Mouse (Mus musculus): Measurements from ENCODE around the gene Ccm2l.

DNA sequence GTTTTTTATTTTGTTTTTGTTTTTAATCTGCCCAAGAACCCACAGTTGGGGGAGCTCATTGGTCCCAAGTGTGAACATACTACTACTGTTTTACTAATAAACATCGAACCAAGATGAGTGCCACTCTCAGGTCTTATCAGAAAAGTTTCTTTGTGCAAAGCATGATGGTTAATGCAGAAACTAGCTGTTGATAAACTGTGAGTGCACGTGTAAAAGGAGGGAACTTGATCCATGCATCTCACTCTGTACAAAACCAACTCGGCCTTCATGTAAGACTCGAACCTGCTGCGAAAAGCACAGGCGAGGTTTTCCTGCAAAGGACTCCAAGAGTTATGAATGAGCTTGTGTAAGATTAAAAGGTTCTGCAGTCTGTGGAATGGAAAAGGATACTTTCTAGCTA is 53.7 kb downstream of the Ccm2l start:
- TF ChIP-seq GATA1 (IDR thresholded peaks at IDR 0.05; ENCODE audit: borderline replicate concordance, low read length): no peak
- no peak for TF ChIP-seq FLI1 (IDR thresholded peaks at IDR 0.05; ENCODE audit: low read length)
